Mouse (Mus musculus) brain, embryonic 14.5 days (tissue): ENCODE data around the gene Tgif2.
"Not testable (repeated sequence)": the region's sequence is repeated elsewhere in the genome, so short reads cannot be mapped to it uniquely, and the experiment has no call there.

Source experiments
- CTCF ChIP-seq: fragments of 200-500 bp; IDR thresholded peaks from 2 replicates; pipeline ENCODE4 v1.5.1; 2012; ENCODE audit warnings: inconsistent platforms, mild to moderate bottlenecking, moderate library complexity, borderline replicate concordance; ENCODE audit not compliant: insufficient read depth, insufficient read length; ENCODE audit errors: extremely low read depth
- POLR2A ChIP-seq: fragments of 200-500 bp; IDR thresholded peaks from 2 replicates; pipeline ENCODE4 v1.6.1; 2012; ENCODE audit warnings: mild to moderate bottlenecking, inconsistent platforms, borderline replicate concordance; ENCODE audit not compliant: poor library complexity, insufficient read depth, insufficient read length, severe bottlenecking; ENCODE audit errors: extremely low read depth

DNA sequence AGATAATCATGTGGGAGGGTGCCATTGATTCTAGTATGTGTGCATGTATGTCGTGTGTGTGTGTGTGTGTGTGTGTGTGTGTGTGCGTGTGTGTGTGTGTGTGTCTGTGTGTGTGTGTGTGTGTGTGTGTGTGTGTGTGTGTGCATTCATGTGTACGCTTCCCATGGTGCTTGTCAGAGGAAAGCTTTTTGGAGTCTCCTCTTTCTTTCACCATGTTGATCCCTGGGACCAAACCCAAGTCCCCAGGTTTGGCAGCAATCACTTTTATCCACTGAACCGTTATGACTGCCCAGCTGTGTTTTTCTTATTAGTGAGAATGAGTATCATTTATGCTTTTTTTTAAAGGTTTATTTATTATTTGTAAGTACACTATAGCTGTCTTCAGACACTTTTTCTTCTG is 62.6 kb downstream of the Tgif2 start:
- not testable (repeated sequence) for TF ChIP-seq POLR2A, CTCF
